Comparison of ENCODE assay signal across 14 mouse cellular contexts in genomic region chr4:45459375-45459774, GRCm38 (mm10). TPM values are rescaled to one million over a fixed set of nuclear protein-coding genes. Genes with fewer than 3 reads are reported as not detected.
DNase-seq lines count a peak whose midpoint lies in the region; ATAC-seq lines count a peak whose summit lies in the region.
"Had no signal": no experiment of that assay in that cellular context is flagged by ENCODE, and none has a peak within 500 bp of the region (broad histone marks: within the 10 kb centered on the region; RNA-seq: fewer than 3 reads in every experiment).

No protein-coding gene starts in this region.

- H3K4me2 ChIP-seq in forebrain, embryonic 12.5 days = no peak overlapping the region
- no peak overlapping the region for H3K4me2 ChIP-seq in forebrain, embryonic 14.5 days (ENCODE audit: low read length)
- H3K4me2 ChIP-seq in stomach, embryonic 15.5 days = no peak overlapping the region

- H3K9ac ChIP-seq in forebrain, embryonic 12.5 days = no peak overlapping the region
- H3K9ac ChIP-seq in forebrain, embryonic 14.5 days (ENCODE audit: low read length) = no peak overlapping the region
- H3K9ac ChIP-seq in stomach, embryonic 15.5 days = no peak overlapping the region

- intact Hi-C loops in left cerebral cortex, postnatal 25 days (cut with DNase I) = no loop called here

- no peak overlapping the region for H3K4me3 ChIP-seq in forebrain, embryonic 12.5 days (replicated peaks)
- no peak overlapping the region for H3K4me3 ChIP-seq in forebrain, embryonic 14.5 days (ENCODE audit: low read depth, low read length)
- H3K4me3 ChIP-seq in stomach, embryonic 15.5 days (replicated peaks) = no peak overlapping the region
- H3K4me3 ChIP-seq: midbrain, embryonic 10.5 days had no signal

- 0 out of 2 replicates have a peak overlapping the region, but pooled peaks have one; percentile 5 for H3K27ac ChIP-seq in forebrain, embryonic 12.5 days
- no peak overlapping the region for H3K27ac ChIP-seq in forebrain, embryonic 14.5 days (ENCODE audit: low read depth, low read length)
- no peak overlapping the region for H3K27ac ChIP-seq in stomach, embryonic 15.5 days
- H3K27ac ChIP-seq: midbrain, embryonic 10.5 days had no signal

- peaks cover 26% of the 10 kb centered on the region for H3K36me3 ChIP-seq in forebrain, embryonic 12.5 days (replicated peaks)
- H3K36me3 ChIP-seq in forebrain, embryonic 14.5 days (ENCODE audit: control insufficient read depth, insufficient read depth, low read length) = peaks cover 21% of the 10 kb centered on the region
- H3K36me3 ChIP-seq in stomach, embryonic 15.5 days = peaks cover 4% of the 10 kb centered on the region
- H3K36me3 ChIP-seq: G1E; midbrain, embryonic 10.5 days had no signal

- no peaks in the 10 kb centered on the region for H3K27me3 ChIP-seq in forebrain, embryonic 12.5 days
- H3K27me3 ChIP-seq in forebrain, embryonic 14.5 days (replicated peaks; ENCODE audit: control insufficient read depth, insufficient read depth, low read length) = no peaks in the 10 kb centered on the region
- no peaks in the 10 kb centered on the region for H3K27me3 ChIP-seq in stomach, embryonic 15.5 days (replicated peaks)

- H3K9me3 ChIP-seq in forebrain, embryonic 12.5 days = no peaks in the 10 kb centered on the region
- H3K9me3 ChIP-seq in forebrain, embryonic 14.5 days (replicated peaks; ENCODE audit: control insufficient read depth, low read length) = no peaks in the 10 kb centered on the region
- H3K9me3 ChIP-seq in stomach, embryonic 15.5 days = no peaks in the 10 kb centered on the region
- H3K9me3 ChIP-seq: G1E; midbrain, embryonic 10.5 days had no signal

- no peak for ATAC-seq in forebrain, embryonic 12.5 days (ENCODE audit: low FRiP score)
- ATAC-seq in forebrain, embryonic 14.5 days = no peak
- peak; percentile 52; the same call in 1 of the 2 replicates for ATAC-seq in stomach, embryonic 15.5 days (ENCODE audit: insufficient read depth, low FRiP score, low read depth)
- ATAC-seq: forebrain, embryonic 16.5 days had no signal

- peaks cover 9% of the 10 kb centered on the region for H3K4me1 ChIP-seq in forebrain, embryonic 12.5 days
- H3K4me1 ChIP-seq in forebrain, embryonic 14.5 days (ENCODE audit: control insufficient read depth, insufficient read depth, low read length) = no peaks in the 10 kb centered on the region
- peaks cover 12% of the 10 kb centered on the region; the same call in 1 of the 2 replicates for H3K4me1 ChIP-seq in stomach, embryonic 15.5 days

- DNase-seq in forebrain, embryonic 14.5 days (ENCODE audit: low spot score) = no peak
- peak; percentile 60 to 68 for DNase-seq in kidney, adult 8-10 months
- DNase-seq in lung, adult 18-20 months = peak; percentile 86 to 87
- DNase-seq in testis, postnatal 14 days (ENCODE audit: low spot score) = no peak
- DNase-seq in left cerebral cortex, postnatal 25 days (ENCODE audit: low spot score in 2 of 2) = no peak
- no peak for DNase-seq in adipocyte (ENCODE audit: low spot score)
- DNase-seq: cerebellum, adult 11-12 months; gastrocnemius, postnatal 36 days; liver had no signal

- WGBS in forebrain, embryonic 12.5 days = 87% methylated on average over 9 of the region's 9 CpGs
- WGBS in forebrain, embryonic 14.5 days = 84% methylated on average over 9 of the region's 9 CpGs
- 45% methylated on average over 9 of the region's 9 CpGs for WGBS in stomach, embryonic 15.5 days

RNA-seq across cellular contexts. Expression of gene Slc25a51, which starts 50.8 kb away (rescaled TPM):
- polyA plus RNA-seq in forebrain, embryonic 12.5 days (2016; fragmentation: Nextera tagmentation; extraction: Ambion mirVana) = 86.8 and 89.7 TPM in 2 replicates
- 82.5 and 84.3 TPM in 2 replicates for polyA plus RNA-seq in forebrain, embryonic 14.5 days (2014; fragmentation: Nextera tagmentation; extraction: Ambion mirVana)
- 60.7 and 68.7 TPM in 2 replicates for polyA plus RNA-seq in stomach, embryonic 15.5 days (2015; fragmentation: Nextera tagmentation; extraction: Ambion mirVana)
- 100 to 1,000 TPM; 118 to 120 TPM for total RNA-seq in left cerebral cortex, postnatal 25 days (2021)

Comparison
In these comparisons a context has a peak if more than half of its experiments do, and no peak if none do; other contexts are left out.
1. DNase-seq: peak in kidney, adult 8-10 months (2 of 2) and lung, adult 18-20 months (2 of 2); none in forebrain, embryonic 14.5 days (single experiment), testis, postnatal 14 days (single experiment), left cerebral cortex, postnatal 25 days (0 of 2) and adipocyte (single experiment).